Mouse (Mus musculus) forebrain, postnatal 0 days (tissue): ENCODE measurements around the gene Setd2. TPM values are rescaled to one million over a fixed set of nuclear protein-coding genes. Genes with fewer than 3 reads are reported as not detected.

Source experiments
- ATAC-seq: fragments of 200-750 bp; cut with Nextera tagmentation; 2 replicates; pipeline ENCODE4 v1.8.0; 2017; ENCODE audit warnings: mild to moderate bottlenecking, moderate library complexity
- DNase-seq: peaks from one replicate; pipeline ENCODE4 v3.0.0-alpha.2; 2015
- H3K27ac ChIP-seq: fragments of 300-500 bp; sonication (generic); 2 replicates; pipeline ENCODE4 v1.5.1; 2014; ENCODE audit warnings: low read depth, mild to moderate bottlenecking, antibody characterized with exemption, low read length, moderate library complexity, mixed read lengths
- H3K27me3 ChIP-seq: fragments of 300-500 bp; sonication (generic); 2 replicates; pipeline ENCODE4 v1.6.1; 2014; ENCODE audit warnings: mild to moderate bottlenecking, low read length, mixed read lengths; ENCODE audit not compliant: insufficient read depth
- H3K36me3 ChIP-seq: fragments of 300-500 bp; sonication (generic); 2 replicates; pipeline ENCODE4 v1.6.1; 2014; ENCODE audit warnings: mild to moderate bottlenecking, moderate library complexity; ENCODE audit not compliant: insufficient read depth
- H3K4me1 ChIP-seq: fragments of 300-500 bp; sonication (generic); 2 replicates; pipeline ENCODE4 v1.6.1; 2014; ENCODE audit warnings: antibody characterized with exemption; ENCODE audit not compliant: insufficient read depth
- H3K4me2 ChIP-seq: fragments of 300-500 bp; sonication (generic); 2 replicates; pipeline ENCODE4 v1.6.1; 2014; ENCODE audit warnings: low read depth, mild to moderate bottlenecking, moderate library complexity
- H3K4me3 ChIP-seq: fragments of 300-500 bp; sonication (generic); 2 replicates; pipeline ENCODE4 v1.5.1; 2014; ENCODE audit warnings: low read depth, low read length, mixed read lengths
- H3K9ac ChIP-seq: fragments of 300-500 bp; sonication (generic); 2 replicates; pipeline ENCODE4 v1.6.1; 2014; ENCODE audit warnings: mild to moderate bottlenecking
- H3K9me3 ChIP-seq: fragments of 300-500 bp; sonication (generic); 2 replicates; pipeline ENCODE4 v1.6.1; 2016; ENCODE audit warnings: low read length
- CTCF ChIP-seq: sonication (generic); IDR thresholded peaks from 2 replicates; pipeline ENCODE4 v1.5.1; 2016; ENCODE audit warnings: antibody characterized with exemption, control low read depth, low read depth
- WGBS: fragments of 180-500 bp; shearing (Covaris S2); extraction: QIAGEN DNeasy Blood & Tissue Kit; methylation state at CpG from one replicate; pipeline ENCODE4 v1.1.7; 2014; 5-methylcytosine and 5-hydroxymethylcytosine counted together
- polyA plus RNA-seq: library from polyadenylated mRNA; unstranded; fragments of >200 nt; fragmentation: Nextera tagmentation; extraction: Ambion mirVana; gene quantifications from 2 replicates; pipeline ENCODE4 v1.2.1, GENCODE M21; 2015
- total RNA-seq: library from RNA; depleted of rRNA; stranded (reverse); fragments of >200 nt; gene quantifications from 2 replicates; pipeline ENCODE4 v1.2.3, GENCODE M21; 2014

Setd2 gene
- total and polyA plus RNA-seq, 2 experiments from 2014 or later = 21.3 to 86.4 TPM

GRCm38 (mm10) chr9:110531151-110531791 lies 1.1 kb upstream of the Setd2 start:
- Histone ChIP-seq H3K9ac (0 out of 2 replicates have a peak overlapping the region, but pooled peaks have one; percentile 99), H3K4me3 (peak overlapping the region; percentile 94), H3K9me3 (no peaks in the 10 kb centered on the region), H3K27ac (no peak overlapping the region), H3K4me1 (peaks cover 22% of the 10 kb centered on the region), H3K36me3 (no peaks in the 10 kb centered on the region), H3K4me2 (peak overlapping the region; percentile 54), H3K27me3 (no peaks in the 10 kb centered on the region)
- no peak for TF ChIP-seq CTCF
- ATAC-seq (no peak), DNase-seq (peak; percentile 2)
- WGBS = 24% methylated on average over 6 of the region's 6 CpGs

- Histone ChIP-seq H3K4me3 (peak overlapping the region; percentile 94), H3K36me3 (no peaks in the 10 kb centered on the region), H3K27me3 (no peaks in the 10 kb centered on the region), H3K9ac (peak overlapping the region; percentile 99), H3K9me3 (no peaks in the 10 kb centered on the region), H3K4me2 (peak overlapping the region; percentile 54), H3K27ac (peak overlapping the region; percentile 99), H3K4me1 (peaks cover 22% of the 10 kb centered on the region)
- ATAC-seq (peak; percentile 99), DNase-seq (peak; percentile 95)
- WGBS = 3% methylated on average over 44 of the region's 53 CpGs
- TF ChIP-seq CTCF = peak; percentile 85
Measured at GRCm38 (mm10) chr9:110531914-110532489, 395 bp upstream of the Setd2 start.

- no peak for ATAC-seq
- Histone ChIP-seq H3K4me3 (peak overlapping the region; percentile 94), H3K9ac (peak overlapping the region; percentile 99; the same call in 1 of the 2 replicates), H3K9me3 (no peaks in the 10 kb centered on the region), H3K27ac (no peak overlapping the region), H3K4me1 (peaks cover 22% of the 10 kb centered on the region), H3K27me3 (no peaks in the 10 kb centered on the region), H3K36me3 (no peaks in the 10 kb centered on the region), H3K4me2 (peak overlapping the region; percentile 54)
- 31% methylated on average over 5 of the region's 5 CpGs for WGBS
- TF ChIP-seq CTCF = no peak
- no peak for DNase-seq
Measured at GRCm38 (mm10) chr9:110533645-110534044, 1.2 kb downstream of the Setd2 start.

GRCm38 (mm10) chr9:110535114-110535513 lies 2.7 kb downstream of the Setd2 start:
- no peak overlapping the region for H3K4me3 ChIP-seq
- no peaks in the 10 kb centered on the region for H3K9me3 ChIP-seq
- peaks cover 22% of the 10 kb centered on the region for H3K4me1 ChIP-seq
- no peak for ATAC-seq
- H3K36me3 ChIP-seq = no peaks in the 10 kb centered on the region
- no peak for TF ChIP-seq CTCF
- no peak overlapping the region for H3K9ac ChIP-seq
- no peak overlapping the region for H3K4me2 ChIP-seq
- no peak for DNase-seq
- WGBS = 65% methylated on average over 2 of the region's 2 CpGs
- no peak overlapping the region for H3K27ac ChIP-seq
- H3K27me3 ChIP-seq = no peaks in the 10 kb centered on the region

DNA sequence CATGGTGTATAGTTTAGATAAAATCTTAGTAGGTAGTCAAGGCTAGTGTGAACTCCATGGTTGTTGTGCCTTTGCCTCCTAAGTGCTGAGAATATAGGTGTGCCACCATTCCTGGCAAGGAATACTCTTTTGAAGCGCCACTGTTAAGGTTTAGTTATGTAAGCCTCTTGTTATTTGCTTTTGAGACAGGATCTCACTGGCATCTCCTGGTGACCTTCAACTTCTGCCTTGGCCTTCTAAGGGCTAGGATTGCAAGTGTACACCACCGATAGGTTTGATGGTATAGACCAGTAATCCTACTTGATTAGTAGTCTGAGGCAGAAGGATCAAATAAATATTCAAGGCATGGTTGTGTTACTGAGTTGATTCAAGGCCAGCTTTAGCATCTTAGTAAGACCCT lies 4.2 kb downstream of the Setd2 start:
- no peak for DNase-seq
- no peak for TF ChIP-seq CTCF

DNA sequence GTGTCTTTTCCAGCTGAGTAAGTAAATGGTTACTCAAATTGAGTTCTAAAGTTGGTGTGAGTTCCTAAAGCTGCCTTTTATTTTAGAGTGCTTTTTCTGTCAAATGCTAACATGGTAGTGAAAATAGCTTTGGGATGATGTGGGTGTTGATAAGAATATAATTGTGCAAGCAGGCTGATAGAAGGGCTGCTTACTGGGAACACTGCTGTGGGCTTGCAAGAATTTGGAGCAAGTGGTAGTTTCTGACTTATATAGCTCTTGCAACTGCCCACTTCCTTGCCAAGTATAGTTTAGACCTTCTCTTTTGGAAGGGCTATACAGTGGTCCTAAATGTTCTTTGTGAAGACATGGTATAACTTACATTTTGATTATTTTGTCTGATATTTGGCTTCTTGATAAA lies 6.1 kb downstream of the Setd2 start:
- no peak for ATAC-seq
- Histone ChIP-seq H3K9ac (no peak overlapping the region), H3K36me3 (no peaks in the 10 kb centered on the region), H3K27me3 (no peaks in the 10 kb centered on the region), H3K4me2 (no peak overlapping the region), H3K9me3 (no peaks in the 10 kb centered on the region), H3K4me1 (peaks cover 22% of the 10 kb centered on the region), H3K4me3 (no peak overlapping the region), H3K27ac (no peak overlapping the region)
- no peak for TF ChIP-seq CTCF
- DNase-seq = no peak

More for the DNA sequence above, 4.2 kb downstream of the Setd2 start:
- H3K9me3 ChIP-seq = no peaks in the 10 kb centered on the region
- H3K9ac ChIP-seq = no peak overlapping the region
- H3K4me3 ChIP-seq = no peak overlapping the region
- H3K4me1 ChIP-seq = peaks cover 22% of the 10 kb centered on the region
- WGBS = 95% methylated on average over 2 of the region's 2 CpGs
- no peak for ATAC-seq
- no peak overlapping the region for H3K27ac ChIP-seq
- no peak overlapping the region for H3K4me2 ChIP-seq
- no peaks in the 10 kb centered on the region for H3K36me3 ChIP-seq
- no peaks in the 10 kb centered on the region for H3K27me3 ChIP-seq

DNA sequence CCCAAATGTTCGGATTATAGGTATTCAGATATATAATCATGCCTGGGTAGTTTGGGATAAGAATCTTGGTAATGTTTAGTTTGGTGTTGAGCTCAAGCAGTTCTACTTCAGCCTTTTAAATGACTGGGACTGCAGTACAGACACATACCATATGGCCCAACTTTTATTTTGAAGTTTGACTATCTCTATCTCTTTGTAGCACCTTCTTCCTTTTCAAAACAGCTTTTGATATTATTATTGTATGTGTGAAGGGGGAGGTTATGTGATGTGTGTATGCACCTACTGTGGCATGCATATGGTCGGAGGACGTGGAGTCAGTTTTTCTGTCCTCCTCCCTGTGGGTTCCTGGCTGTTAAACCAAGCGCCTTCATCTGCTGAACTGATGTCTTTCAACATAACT lies 9.6 kb downstream of the Setd2 start:
- no peaks in the 10 kb centered on the region for H3K36me3 ChIP-seq
- no peak overlapping the region for H3K27ac ChIP-seq
- DNase-seq (no peak), ATAC-seq (no peak)
- no peaks in the 10 kb centered on the region for H3K4me1 ChIP-seq
- H3K9ac ChIP-seq = no peak overlapping the region
- H3K9me3 ChIP-seq = no peaks in the 10 kb centered on the region
- no peaks in the 10 kb centered on the region for H3K27me3 ChIP-seq
- no peak overlapping the region for H3K4me2 ChIP-seq
- TF ChIP-seq CTCF = no peak
- 88% methylated on average over 4 of the region's 4 CpGs for WGBS
- no peak overlapping the region for H3K4me3 ChIP-seq
